Mouse (Mus musculus) urinary bladder, adult 2 months (tissue): Measurements from ENCODE around the gene Chst3. TPM values are rescaled to one million over a fixed set of nuclear protein-coding genes. Genes with fewer than 3 reads are reported as not detected.
A peak's percentile ranks its signal among the peaks of the same experiment; 100 is the strongest.
"Not testable (repeated sequence)": the region's sequence is repeated elsewhere in the genome, so short reads cannot be mapped to it uniquely, and the experiment has no call there.

ENCODE experiments used
- DNase-seq: peaks from one replicate; pipeline ENCODE4 v3.0.0; 2022; ENCODE audit warnings: low spot score
- polyA plus RNA-seq: library from polyadenylated mRNA; depleted of rRNA; stranded (reverse); fragments of >200 nt; gene quantifications from 2 replicates; pipeline ENCODE4 v1.2.3, GENCODE M21; 2012; rRNA removed

The Chst3 gene
- polyA plus RNA-seq, 1 experiment: 0.58 TPM

DNA sequence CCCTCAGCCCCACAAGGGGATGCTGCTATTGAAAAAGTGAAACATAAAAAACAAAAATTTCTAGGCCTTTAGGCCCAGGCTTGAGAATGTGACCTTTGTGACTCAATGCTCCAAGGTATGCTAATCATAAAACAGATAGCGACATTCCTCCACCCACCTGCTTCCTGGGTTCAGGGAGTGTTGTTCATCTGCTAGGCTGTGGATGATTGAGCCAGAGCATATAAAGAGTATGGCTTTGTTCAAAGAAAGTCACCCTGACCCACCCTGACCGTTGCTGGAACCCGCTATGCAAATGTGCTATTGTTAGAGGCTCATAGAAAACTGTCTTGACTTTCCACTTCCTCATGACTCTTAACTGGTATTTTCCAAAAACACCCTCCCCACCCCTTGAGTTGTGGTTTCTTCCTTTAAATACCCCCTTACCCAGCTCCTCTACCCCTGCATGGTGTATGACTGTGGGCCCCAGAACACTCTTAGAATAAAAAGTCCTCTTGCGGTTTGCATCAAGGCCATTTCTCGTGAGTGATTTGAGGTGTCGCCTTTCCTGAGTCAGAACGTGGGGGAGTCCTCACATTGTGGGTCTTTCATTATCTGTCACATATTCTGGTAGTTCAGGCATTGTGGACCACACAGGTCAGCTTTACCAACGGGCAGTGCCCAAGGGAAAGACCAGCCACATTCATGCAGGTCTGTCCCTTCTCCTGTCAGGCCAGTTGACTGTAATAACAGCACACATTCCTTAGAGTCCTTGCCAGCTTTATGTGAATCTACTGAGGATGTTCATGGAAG, 56.7 kb downstream of the Chst3 start:
- not testable (repeated sequence) for DNase-seq

DNA sequence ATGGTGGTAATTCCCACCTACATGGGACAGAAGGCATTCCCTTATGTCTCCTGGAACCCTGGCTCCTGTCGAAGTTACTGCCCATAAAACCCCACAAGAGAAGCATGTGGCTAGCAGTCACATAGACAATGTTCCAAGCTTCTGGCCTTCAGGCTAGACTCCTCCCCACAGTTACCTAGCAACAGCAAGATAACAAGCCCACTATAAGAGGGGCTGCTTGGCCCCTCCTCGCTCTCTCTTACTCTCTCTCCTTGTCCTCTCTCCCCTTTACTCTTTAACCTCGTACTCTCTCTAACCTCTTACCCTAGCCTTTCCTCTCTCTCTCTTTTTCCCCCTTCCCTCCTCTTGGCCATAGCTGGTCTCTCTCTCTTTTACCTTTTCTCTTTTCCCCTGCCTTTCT, 57.7 kb downstream of the Chst3 start:
- DNase-seq: not testable (repeated sequence)

- DNase-seq: no peak
Observed at GRCm38 (mm10) chr10:60158144-60158543, 60.9 kb downstream of the Chst3 start.

- DNase-seq: no peak
Observed at GRCm38 (mm10) chr10:60156016-60156415, 63.0 kb downstream of the Chst3 start.

DNA sequence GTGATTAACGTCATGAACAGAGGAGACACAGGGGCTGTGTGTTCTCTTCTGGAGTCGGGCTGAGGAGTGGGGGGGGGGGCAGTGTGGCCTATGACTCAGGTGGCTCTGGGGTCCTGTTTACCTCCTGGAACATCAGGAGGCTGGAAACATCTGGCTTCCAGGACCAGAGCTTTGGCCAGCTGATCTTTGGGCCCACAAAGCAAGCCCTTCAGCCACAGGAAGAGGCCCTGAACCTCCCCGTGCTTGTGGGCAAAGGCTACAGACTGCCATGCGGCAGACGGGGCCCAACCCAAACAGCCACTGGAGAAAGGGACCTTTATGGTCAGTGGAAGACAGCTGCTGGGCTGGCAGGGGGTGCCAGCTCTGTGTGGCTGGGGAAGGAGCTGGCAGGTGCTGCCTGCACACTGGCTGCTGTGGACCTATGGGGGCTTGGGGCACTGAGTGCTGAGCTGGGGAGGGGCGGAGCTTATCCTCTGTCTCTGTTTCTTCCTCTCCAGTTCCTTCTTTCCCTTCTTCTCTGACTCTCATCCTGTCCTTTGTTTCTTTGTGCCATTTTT, 67.9 kb downstream of the Chst3 start:
- DNase-seq: no peak

GRCm38 (mm10) chr10:60148087-60148486, 71.0 kb downstream of the Chst3 start:
- peak; percentile 73 for DNase-seq

GRCm38 (mm10) chr10:60147510-60148047, 71.5 kb downstream of the Chst3 start:
- DNase-seq: not testable (repeated sequence)

DNA sequence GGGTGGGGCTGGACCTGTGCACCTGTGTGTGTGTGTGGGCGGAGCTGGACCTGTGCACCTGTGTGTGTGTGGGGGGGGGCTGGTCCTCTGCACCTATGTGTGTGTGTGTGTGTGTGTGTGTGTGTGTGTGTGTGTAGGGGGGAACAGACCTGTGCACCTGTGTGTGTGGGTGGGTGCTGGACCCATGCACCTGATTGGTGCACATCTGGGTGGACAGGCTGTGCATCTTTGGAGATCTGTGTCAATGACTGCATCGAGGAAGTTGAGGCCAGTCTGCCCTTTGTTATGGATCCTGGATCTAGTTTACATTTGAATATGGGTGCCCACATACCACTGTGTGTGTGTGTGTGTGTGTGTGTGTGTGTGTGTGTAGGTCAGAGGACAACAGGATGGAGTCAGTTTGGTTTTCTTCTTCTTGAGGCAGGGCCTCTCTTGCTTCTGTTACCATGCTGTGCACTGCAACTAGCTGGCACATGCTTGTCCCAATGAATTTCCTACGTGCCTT, 77.4 kb downstream of the Chst3 start:
- no peak for DNase-seq

GRCm38 (mm10) chr10:60140751-60141150, 78.3 kb downstream of the Chst3 start:
- no peak for DNase-seq

DNA sequence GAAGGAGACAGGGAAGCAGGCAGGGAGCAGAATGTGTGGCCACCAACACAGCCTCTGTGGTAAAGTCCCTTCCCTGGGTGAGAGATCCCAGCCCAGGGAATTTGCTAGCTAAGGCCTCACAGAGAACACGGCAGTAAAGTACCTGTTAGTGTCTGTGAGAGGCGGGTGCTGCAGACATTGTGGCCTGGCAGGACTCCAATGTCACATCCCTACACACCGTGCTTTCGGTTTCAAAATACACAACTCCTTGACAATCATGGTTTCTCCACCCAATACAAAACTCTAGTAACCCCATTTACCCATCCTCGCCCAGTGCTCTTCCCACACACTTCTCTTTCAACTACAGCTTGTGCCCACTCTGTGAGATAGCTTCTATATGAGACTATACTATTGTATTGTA, 80.4 kb downstream of the Chst3 start:
- no peak for DNase-seq

- DNase-seq: no peak
Observed at GRCm38 (mm10) chr10:60136935-60137334, 82.1 kb downstream of the Chst3 start.

GRCm38 (mm10) chr10:60136010-60136409, 83.0 kb downstream of the Chst3 start:
- not testable (repeated sequence) for DNase-seq

- no peak for DNase-seq
Observed at GRCm38 (mm10) chr10:60134201-60134600, 84.9 kb downstream of the Chst3 start.

DNA sequence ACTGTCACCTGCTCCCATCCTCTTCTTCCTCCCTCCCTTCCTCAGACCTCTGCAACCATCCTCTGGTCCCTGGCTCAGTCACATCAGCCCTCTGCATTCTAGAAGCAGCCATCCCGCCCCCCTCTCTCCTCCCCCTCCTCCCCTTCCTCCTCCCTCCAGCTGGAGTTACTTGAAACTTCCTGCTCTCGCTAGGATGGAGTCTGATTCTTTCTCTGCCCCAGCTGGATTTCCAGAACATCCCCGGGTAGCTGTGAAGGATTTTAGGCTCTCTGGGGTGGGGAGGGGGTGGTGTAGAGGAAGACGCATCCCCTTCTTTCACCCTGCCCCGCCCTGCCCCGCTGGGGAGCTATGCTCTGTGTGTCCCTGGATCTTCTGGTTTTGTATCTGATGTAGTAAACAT, 85.6 kb downstream of the Chst3 start:
- no peak for DNase-seq

Other genes starting within 250 kb of the Chst3 start
- 36.2 and 39.2 TPM in 2 replicates for gene Ascc1, start 216.5 kb downstream of the Chst3 start, polyA plus RNA-seq
- 91.8 and 93.0 TPM in 2 replicates for gene Anapc16, start 216.1 kb downstream of the Chst3 start, polyA plus RNA-seq
- 14.4 and 20.9 TPM in 2 replicates for gene Spock2, start 113.0 kb downstream of the Chst3 start, polyA plus RNA-seq
- 1,531 and 1,599 TPM in 2 replicates for gene Psap, start 58.4 kb upstream of the Chst3 start, polyA plus RNA-seq
- 32.9 and 42.9 TPM in 2 replicates for gene Vsir, start 127.6 kb upstream of the Chst3 start, polyA plus RNA-seq
- 0.47 and 0.66 TPM in 2 replicates for gene Gm17455, start 180.5 kb upstream of the Chst3 start, polyA plus RNA-seq